Mouse (Mus musculus): Measurements from ENCODE around the gene Mrpl45.

DNA sequence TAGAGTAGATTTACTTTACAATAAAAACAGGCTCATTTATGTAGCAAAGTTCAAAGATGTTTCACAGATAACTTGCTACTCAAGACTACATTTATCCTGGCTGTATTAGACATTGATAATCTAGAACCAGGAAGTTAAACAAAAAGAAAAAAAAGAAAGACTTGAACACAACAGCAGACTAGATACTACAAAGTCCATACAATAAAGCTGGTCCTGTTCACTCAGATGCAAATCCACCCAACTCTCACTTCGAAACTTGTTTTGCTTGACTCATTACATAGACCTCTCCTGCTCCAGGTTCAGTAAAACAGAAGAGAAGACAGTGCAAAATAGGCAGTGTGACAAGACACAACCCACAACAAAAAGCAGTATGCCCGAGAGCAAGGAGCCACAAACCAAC lies 40.2 kb upstream of the Mrpl45 start:
- TF ChIP-seq CTCF (IDR thresholded peaks at IDR 0.05; ENCODE audit: borderline replicate concordance, extremely low read depth, insufficient read depth, insufficient read length) (no peak), POLR2A (IDR thresholded peaks at IDR 0.05; ENCODE audit: borderline replicate concordance, extremely low read depth, insufficient read depth, insufficient read length, poor library complexity, severe bottlenecking) (no peak)

All from brain, embryonic 14.5 days (tissue).